Mouse (Mus musculus): ENCODE data around the gene Nek11.

- TF ChIP-seq CTCF (IDR thresholded peaks at IDR 0.05), result no peak
- TF ChIP-seq POLR2A (IDR thresholded peaks at IDR 0.05; ENCODE audit: insufficient read depth, low read depth, low read length), result no peak
- no peak for TF ChIP-seq EP300 (IDR thresholded peaks at IDR 0.05; ENCODE audit: insufficient read depth, low read depth, low read length)
Observed at GRCm38 (mm10) chr9:105342565-105342964, 52.8 kb downstream of the Nek11 start.

Data from heart, adult 2 months (tissue).